Mouse (Mus musculus) urinary bladder, postnatal 10 days (tissue): ENCODE data around the gene Mettl16.
A peak's percentile ranks its signal among the peaks of the same experiment; 100 is the strongest.

Experiments used
- DNase-seq: peaks from one replicate; pipeline ENCODE4 v3.0.0; 2022; ENCODE audit warnings: low spot score

Mettl16 gene

DNA sequence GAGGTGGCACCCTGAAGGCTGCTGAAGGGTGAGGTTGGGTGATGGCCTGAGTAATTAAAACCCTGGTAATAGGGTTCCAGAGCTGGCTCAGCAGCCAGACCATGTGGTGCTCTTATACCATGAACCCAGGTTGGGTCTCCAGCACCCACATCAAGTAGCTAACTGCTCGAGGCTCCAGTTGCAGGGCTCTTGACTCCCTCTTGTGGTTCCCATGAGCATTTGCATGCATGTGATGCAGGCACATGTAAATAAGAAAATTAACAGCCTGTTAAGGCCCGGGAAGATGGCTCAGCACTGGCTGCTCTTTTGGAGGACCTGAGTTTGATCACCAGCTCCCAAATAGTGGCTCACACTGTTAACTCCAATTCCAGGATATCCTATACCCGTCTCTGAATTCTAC lies 75.2 kb downstream of the Mettl16 start:
- DNase-seq: no peak

DNA sequence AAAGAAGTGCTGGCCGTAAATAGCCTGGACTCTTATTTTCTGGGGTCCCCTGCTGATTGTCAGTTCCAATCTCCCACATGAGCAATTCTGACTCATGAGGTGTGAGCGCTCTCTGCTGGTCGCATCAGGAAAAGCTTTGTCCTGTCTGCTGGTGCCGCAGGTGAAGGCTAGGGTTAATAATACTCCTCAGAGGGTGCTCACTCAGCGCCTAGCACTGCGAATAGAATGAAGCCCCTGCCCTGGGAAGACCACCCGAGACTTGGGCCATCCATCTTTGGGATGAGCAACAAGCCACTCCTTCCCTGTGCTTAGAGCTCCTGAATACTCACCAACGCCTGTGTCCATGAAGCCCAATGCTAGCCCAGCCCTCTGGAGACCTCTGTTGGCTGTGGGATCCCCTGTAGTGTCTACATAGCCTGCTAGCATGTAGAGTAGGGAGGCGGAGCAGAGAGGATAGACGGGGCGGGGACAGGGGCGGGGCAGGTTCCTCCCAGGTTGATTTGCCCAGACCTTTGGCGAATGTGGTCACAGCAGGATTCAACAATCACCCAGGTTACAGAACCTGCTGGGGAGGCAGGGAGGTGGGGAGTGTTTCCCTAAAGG lies 77.4 kb downstream of the Mettl16 start:
- DNase-seq: no peak

- no peak for DNase-seq
Measured at GRCm38 (mm10) chr11:74850998-74851661, 80.5 kb downstream of the Mettl16 start.

DNA sequence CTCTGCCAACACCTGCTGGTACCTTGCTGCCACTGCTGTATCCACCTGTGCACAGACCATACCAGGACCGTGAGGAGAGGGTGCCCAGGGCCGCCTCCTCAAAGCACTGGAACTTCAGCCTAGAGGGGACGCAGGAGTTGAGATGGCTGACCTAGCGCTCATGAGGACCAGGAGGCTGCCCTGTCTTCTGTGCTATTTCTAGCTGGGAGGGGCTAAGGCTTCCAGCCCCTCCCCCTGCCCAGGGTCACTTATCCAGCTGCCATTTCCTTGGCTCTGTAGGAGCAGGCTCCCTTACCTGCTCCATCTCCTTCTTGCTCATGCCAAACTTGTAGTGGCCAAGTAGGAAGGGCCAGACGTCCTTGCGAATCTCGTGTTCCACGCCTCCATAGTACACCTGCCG lies 87.1 kb downstream of the Mettl16 start:
- no peak for DNase-seq

DNA sequence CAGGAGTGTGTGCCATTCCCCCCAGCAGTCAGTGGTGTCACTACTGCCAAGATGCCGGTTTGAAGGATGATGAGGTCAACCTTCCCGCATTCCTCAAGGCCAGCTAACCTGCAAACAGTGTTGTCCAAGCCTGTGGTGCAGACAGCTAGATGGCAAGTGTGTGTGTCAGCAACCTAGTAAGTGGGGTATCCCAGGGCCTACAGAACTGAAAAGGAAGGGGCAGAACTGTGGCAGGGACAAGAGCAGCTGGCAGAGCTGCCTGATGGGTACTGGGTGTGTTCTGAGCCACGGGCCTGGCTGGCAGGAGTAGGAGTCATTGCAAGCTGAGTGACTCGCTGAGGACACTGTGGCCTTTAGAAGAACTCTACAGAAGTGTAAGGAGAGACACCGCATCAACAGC lies 91.5 kb downstream of the Mettl16 start:
- DNase-seq: no peak

DNA sequence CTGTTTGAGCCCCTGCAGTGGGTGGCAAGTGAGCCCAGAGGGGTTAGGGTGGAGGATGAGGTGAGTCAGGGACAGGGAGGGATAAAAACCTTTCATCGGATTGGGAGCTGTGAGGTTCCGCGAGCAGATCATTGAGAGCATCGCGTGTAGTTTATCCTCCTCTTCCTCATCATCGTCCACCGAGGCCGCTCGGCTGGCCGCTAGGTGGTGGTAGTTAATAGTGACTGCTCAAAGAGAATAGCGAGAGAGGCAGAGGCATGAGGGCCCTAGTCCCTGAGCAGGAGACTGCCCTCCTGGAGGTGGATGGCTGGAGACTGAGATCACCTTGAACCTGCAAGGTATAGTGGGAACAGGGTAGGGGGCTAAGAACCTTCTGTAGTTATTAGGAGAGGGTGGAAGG lies 92.8 kb downstream of the Mettl16 start:
- DNase-seq: no peak

DNA sequence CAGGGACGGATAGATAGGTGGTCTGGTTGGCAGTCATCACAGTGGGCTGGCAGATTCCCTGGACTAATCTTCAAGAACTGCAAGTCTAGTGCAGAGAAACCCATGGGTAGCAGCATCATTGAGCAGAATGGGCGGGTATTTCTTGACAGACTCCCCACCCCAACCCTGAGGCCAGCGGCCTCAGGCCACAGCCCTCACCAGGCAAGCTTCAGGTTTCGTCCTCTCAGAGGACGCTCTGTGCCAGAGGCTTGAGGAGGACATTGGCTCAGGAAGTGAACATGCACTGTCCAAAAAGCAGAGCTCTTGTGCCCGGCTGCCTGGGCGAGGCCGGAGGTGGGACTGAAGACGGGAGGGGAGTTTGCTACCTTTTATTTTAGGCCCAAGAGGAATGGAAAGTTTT lies 93.8 kb downstream of the Mettl16 start:
- DNase-seq: no peak

DNA sequence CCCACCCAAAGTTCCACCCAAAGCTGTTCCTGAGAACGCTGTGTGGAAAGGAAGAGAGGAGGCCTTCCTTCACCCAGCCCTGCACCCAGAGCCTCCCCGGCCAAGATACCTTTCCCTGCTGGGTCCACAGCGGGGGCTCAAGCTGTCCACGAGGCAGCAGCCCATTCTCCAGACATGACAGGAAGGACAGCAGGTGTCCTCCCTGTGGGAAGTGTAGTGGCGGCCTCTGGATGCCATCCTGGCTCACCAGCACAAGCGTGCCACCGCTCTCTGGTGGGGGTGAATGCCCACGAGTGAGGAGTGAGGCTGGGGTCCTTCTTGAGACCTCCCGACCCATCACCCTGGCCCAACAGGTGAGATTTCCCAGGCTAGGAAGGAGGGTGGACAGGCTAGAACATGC lies 94.6 kb downstream of the Mettl16 start:
- no peak for DNase-seq

DNA sequence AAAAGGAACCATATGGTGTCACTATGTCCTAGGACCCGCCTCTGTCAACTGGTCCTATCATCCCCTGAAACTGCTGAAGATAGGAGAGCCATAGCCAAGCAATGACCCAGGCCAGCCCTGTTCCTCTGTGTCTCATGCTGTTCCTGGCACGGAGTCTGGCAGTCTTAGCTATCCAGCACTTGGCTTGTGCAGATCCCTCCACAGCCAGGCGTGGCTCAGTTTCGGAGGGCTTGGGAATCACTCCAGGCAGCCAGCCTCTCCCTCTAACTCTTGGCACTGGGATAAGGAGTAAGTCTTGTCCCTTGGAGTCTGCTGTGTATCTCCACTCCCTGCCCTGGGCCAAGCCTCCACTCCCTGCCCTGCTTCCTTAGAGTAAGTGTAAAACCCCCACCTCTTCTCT lies 96.0 kb downstream of the Mettl16 start:
- peak; percentile 47 for DNase-seq

DNA sequence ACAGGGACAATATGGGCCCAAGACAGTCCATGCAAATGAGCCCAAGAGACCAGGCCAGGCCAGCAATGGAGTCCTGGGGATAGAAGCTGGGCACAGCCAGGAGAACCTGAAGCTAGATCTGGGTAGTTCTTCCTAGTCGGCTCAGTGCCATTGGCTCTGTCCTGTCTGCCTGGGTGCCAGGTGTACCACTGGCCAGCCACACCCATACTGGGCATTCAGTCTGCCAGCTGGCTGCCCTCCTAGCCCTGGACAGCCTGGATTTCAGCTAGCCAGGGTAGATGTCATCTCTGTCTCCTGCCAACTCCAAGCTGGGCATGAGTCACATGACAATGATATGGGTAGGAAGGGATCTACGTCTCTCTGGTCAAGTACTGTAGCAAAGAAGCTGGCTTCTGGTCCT lies 96.6 kb downstream of the Mettl16 start:
- no peak for DNase-seq

DNA sequence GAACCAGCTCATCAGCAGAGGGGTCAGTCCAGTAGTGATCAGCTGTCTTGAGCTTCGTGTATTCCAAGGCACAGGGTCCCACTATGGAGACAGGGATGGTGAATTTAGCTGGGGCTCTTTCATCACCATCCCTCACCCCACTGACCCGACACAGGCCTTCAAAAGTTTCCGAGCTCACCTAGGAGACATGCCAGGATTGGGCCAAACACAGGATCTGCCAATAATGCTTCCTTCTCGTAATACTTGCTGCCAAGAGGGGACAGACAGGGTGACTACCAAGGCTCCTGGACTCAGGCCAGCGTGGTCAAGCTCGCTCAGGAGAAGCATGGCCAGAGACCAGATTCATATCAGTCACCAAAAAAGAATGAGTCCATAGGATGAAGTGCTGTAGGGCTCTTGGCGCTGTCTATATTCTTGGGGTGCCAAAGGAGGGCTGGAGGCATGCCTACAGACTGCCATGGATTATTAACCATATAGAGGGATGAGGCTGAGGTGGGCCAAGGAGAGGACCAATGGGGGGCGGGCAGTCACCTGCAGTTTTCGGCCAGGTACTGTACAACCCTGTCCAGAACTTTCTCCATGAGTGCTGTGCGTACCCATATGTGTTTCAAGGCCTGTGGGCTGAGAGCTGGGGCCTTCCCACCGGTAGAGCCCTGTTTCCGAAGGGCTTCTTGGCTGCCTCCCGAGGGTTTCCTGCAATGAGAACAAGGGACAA lies 97.6 kb downstream of the Mettl16 start:
- no peak for DNase-seq

- no peak for DNase-seq
Measured at GRCm38 (mm10) chr11:74869603-74870002, 99.0 kb downstream of the Mettl16 start.

- no peak for DNase-seq
Measured at GRCm38 (mm10) chr11:74870544-74870943, 99.9 kb downstream of the Mettl16 start.

GRCm38 (mm10) chr11:74870991-74871622 lies 100.5 kb downstream of the Mettl16 start:
- no peak for DNase-seq

DNA sequence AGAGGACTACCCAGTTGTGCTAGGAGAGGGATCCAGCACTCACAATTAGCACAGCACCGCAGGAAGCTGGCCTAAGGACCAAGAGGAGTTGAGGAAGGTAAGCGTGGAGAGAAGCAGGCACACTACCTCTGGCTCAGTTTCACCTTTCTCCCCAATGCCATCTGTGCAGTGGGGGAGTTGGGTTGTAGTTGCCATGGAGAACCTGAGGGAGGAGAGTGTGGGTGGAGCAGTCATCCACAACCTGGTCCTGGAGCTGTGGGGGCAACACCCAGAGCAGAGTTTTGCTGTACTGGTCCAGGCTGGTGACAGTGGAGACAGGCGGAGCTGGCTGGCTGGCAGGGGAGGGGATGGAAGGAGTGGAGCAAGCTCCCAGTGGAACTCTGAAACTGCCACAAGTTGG lies 104.0 kb downstream of the Mettl16 start:
- DNase-seq: no peak

- no peak for DNase-seq
Measured at GRCm38 (mm10) chr11:74876801-74877200, 106.2 kb downstream of the Mettl16 start.
